Mouse (Mus musculus): ENCODE measurements at regions not wholly inside any gene's neighbourhood (a gene's known extent, or its start where the extent isn't known, plus 50 kb on each side); places are given as distances from the start of the nearest gene placed in this dataset.

- TF ChIP-seq ZC3H11A (IDR thresholded peaks at IDR 0.05; ENCODE audit: borderline replicate concordance, low read depth, low read length) (no peak), HCFC1 (IDR thresholded peaks at IDR 0.05; ENCODE audit: borderline replicate concordance, insufficient read depth, low read length) (no peak), ZNF384 (IDR thresholded peaks at IDR 0.05; ENCODE audit: low read depth, low read length) (no peak)
Observed at GRCm38 (mm10) chr2:48404460-48404859, 409.4 kb upstream of the Acvr2a start.
